Mouse (Mus musculus): ENCODE data around the gene Otud7a. TPM values are rescaled to one million over a fixed set of nuclear protein-coding genes. Genes with fewer than 3 reads are reported as not detected.

The Otud7a gene
- 1.6 and 1.7 TPM in 2 replicates for polyA plus RNA-seq (2014; fragmentation: Nextera tagmentation; extraction: Ambion mirVana)

DNA sequence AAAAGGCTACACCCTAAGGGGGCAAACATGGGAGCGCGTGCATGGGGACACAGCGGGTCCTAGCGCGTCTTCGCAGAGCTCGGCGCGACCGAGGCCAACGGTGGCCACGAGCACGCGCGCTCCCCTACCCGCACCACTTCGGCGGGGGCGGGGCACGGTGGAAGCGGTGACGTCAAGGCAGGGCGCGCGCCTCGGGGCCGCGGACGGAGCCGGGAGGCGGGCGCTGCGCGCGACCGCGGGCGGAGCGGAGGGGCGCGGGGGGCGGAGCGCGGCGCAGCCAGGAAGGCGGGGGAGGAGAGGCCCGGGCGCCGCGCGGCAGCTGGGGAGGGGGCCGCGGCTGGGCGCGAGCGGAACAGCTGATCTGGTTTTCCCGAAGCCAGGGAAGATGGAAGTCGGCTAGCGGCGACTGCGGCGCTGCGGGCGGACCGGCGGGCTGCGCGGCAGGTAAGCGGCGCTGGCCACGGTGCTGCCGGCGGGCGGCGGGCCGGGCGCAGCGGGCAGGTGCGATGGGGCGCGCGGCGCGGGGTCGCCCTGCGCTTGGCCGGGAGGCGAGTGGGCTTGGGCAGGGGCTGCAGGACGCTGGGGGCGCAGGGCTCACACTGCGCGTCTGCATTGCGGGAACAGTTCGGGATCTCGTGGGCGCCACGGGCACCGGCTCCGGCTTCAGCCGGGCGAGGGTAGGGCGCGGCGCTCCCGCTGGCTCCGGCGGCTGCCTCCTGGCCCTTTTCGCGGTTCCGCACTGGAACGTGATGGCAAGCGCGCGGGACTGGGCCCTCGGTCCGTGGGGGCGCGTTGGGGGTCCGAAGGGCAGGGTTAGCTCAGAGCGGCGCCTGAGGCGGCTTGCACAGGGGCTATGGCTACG lies at the start of gene Otud7a:
Gene Otud7a, plus strand, starts transcription at position 268 of the 862 bp plus-strand sequence.
- WGBS: under 1% methylated on average over 98 of the region's 123 CpGs
- no peaks in the 10 kb centered on the region for H3K9me3 ChIP-seq (ENCODE audit: control insufficient read depth, low read length)
- peak; percentile 93 for ATAC-seq (replicated peaks; ENCODE audit: low FRiP score)

GRCm38 (mm10) chr7:63405988-63406387 lies 38.6 kb upstream of the Otud7a start:
- ATAC-seq (replicated peaks; ENCODE audit: low FRiP score): no peak
- DNase-seq (ENCODE audit: low spot score): no peak
- Histone ChIP-seq H3K27ac (ENCODE audit: low read depth, low read length) (no peak overlapping the region), H3K4me3 (ENCODE audit: low read depth, low read length) (no peak overlapping the region), H3K9me3 (ENCODE audit: control insufficient read depth, low read length) (no peaks in the 10 kb centered on the region), H3K36me3 (ENCODE audit: control insufficient read depth, insufficient read depth, low read length) (no peaks in the 10 kb centered on the region), H3K9ac (ENCODE audit: low read length) (no peak overlapping the region), H3K4me2 (ENCODE audit: low read depth, low read length, severe bottlenecking) (no peak overlapping the region), H3K27me3 (ENCODE audit: control insufficient read depth, insufficient read depth, low read length) (no peaks in the 10 kb centered on the region), H3K4me1 (replicated peaks; ENCODE audit: control insufficient read depth, insufficient read depth, low read length) (no peaks in the 10 kb centered on the region)

More for the DNA sequence above, at the start of gene Otud7a:
- no peaks in the 10 kb centered on the region for H3K36me3 ChIP-seq (ENCODE audit: control insufficient read depth, insufficient read depth, low read length)
- H3K4me1 ChIP-seq (replicated peaks; ENCODE audit: control insufficient read depth, insufficient read depth, low read length): no peaks in the 10 kb centered on the region
- H3K27me3 ChIP-seq (ENCODE audit: control insufficient read depth, insufficient read depth, low read length): peaks cover 3% of the 10 kb centered on the region; the same call in 1 of the 2 replicates
- peak within 1 kb of the TSS; percentile 71 for H3K4me3 ChIP-seq (ENCODE audit: low read depth, low read length)
- 0 out of 2 replicates have a peak within 1 kb of the TSS, but pooled peaks have one; percentile 41 for H3K27ac ChIP-seq (ENCODE audit: low read depth, low read length)
- peak; percentile 93 for DNase-seq (ENCODE audit: low spot score)
- H3K9ac ChIP-seq (ENCODE audit: low read length): peak within 1 kb of the TSS; percentile 64
- peak within 1 kb of the TSS; percentile 91 for H3K4me2 ChIP-seq (ENCODE audit: low read depth, low read length, severe bottlenecking)

GRCm38 (mm10) chr7:63445346-63445700 lies 772 bp downstream of the Otud7a start:
- no peak overlapping the region for H3K27ac ChIP-seq (ENCODE audit: low read depth, low read length)
- H3K4me1 ChIP-seq (replicated peaks; ENCODE audit: control insufficient read depth, insufficient read depth, low read length): no peaks in the 10 kb centered on the region
- H3K9ac ChIP-seq (ENCODE audit: low read length): peak overlapping the region; percentile 64
- WGBS: 21% methylated on average over 10 of the region's 10 CpGs
- DNase-seq (ENCODE audit: low spot score): no peak
- H3K4me2 ChIP-seq (ENCODE audit: low read depth, low read length, severe bottlenecking): peak overlapping the region; percentile 91
- peak overlapping the region; percentile 71 for H3K4me3 ChIP-seq (ENCODE audit: low read depth, low read length)
- no peaks in the 10 kb centered on the region for H3K9me3 ChIP-seq (ENCODE audit: control insufficient read depth, low read length)
- H3K36me3 ChIP-seq (ENCODE audit: control insufficient read depth, insufficient read depth, low read length): no peaks in the 10 kb centered on the region
- ATAC-seq (replicated peaks; ENCODE audit: low FRiP score): no peak
- peaks cover 3% of the 10 kb centered on the region; the same call in 1 of the 2 replicates for H3K27me3 ChIP-seq (ENCODE audit: control insufficient read depth, insufficient read depth, low read length)

DNA sequence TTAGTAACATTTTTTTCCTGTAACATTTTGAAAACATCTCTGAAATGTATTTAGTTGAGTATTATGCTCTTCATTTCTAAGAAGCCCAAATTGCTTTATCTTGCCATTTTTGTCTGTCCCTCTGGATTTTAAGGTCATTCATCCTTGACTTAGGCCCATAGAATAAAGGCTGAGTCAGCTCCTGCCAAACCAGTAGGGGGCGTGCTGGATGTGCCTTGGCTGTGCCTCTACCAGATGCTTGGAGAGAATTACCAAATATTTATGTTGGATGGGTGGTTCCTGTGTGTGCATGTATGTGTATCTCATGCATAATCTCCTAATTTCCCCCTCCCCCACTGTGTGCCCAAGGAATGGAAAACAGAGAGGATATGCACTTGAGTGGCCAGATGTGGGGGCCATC lies 2.4 kb downstream of the Otud7a start:
- ATAC-seq (replicated peaks; ENCODE audit: low FRiP score) (no peak), DNase-seq (ENCODE audit: low spot score) (no peak)
- Histone ChIP-seq H3K9ac (ENCODE audit: low read length) (no peak overlapping the region), H3K36me3 (ENCODE audit: control insufficient read depth, insufficient read depth, low read length) (no peaks in the 10 kb centered on the region), H3K4me1 (replicated peaks; ENCODE audit: control insufficient read depth, insufficient read depth, low read length) (no peaks in the 10 kb centered on the region), H3K9me3 (ENCODE audit: control insufficient read depth, low read length) (no peaks in the 10 kb centered on the region), H3K4me2 (ENCODE audit: low read depth, low read length, severe bottlenecking) (no peak overlapping the region), H3K27ac (ENCODE audit: low read depth, low read length) (no peak overlapping the region), H3K4me3 (ENCODE audit: low read depth, low read length) (no peak overlapping the region), H3K27me3 (ENCODE audit: control insufficient read depth, insufficient read depth, low read length) (peaks cover 3% of the 10 kb centered on the region; the same call in 1 of the 2 replicates)
- WGBS: 42% methylated on average over 1 of the region's 1 CpGs

- no peaks in the 10 kb centered on the region for H3K4me1 ChIP-seq (replicated peaks; ENCODE audit: control insufficient read depth, insufficient read depth, low read length)
- no peak overlapping the region for H3K9ac ChIP-seq (ENCODE audit: low read length)
- no peaks in the 10 kb centered on the region for H3K27me3 ChIP-seq (ENCODE audit: control insufficient read depth, insufficient read depth, low read length)
- no peaks in the 10 kb centered on the region for H3K36me3 ChIP-seq (ENCODE audit: control insufficient read depth, insufficient read depth, low read length)
- no peak overlapping the region for H3K27ac ChIP-seq (ENCODE audit: low read depth, low read length)
- no peaks in the 10 kb centered on the region for H3K9me3 ChIP-seq (ENCODE audit: control insufficient read depth, low read length)
- 85% methylated on average over 3 of the region's 3 CpGs for WGBS
- no peak overlapping the region for H3K4me3 ChIP-seq (ENCODE audit: low read depth, low read length)
- no peak for DNase-seq (ENCODE audit: low spot score)
- H3K4me2 ChIP-seq (ENCODE audit: low read depth, low read length, severe bottlenecking): no peak overlapping the region
- ATAC-seq (replicated peaks; ENCODE audit: low FRiP score): no peak
Observed at GRCm38 (mm10) chr7:63455228-63455627, 10.7 kb downstream of the Otud7a start.

- H3K36me3 ChIP-seq (ENCODE audit: control insufficient read depth, insufficient read depth, low read length): no peaks in the 10 kb centered on the region
- H3K9ac ChIP-seq (ENCODE audit: low read length): no peak overlapping the region
- no peak overlapping the region for H3K4me3 ChIP-seq (ENCODE audit: low read depth, low read length)
- H3K27ac ChIP-seq (ENCODE audit: low read depth, low read length): no peak overlapping the region
- WGBS: 83% methylated on average over 2 of the region's 2 CpGs
- H3K4me1 ChIP-seq (replicated peaks; ENCODE audit: control insufficient read depth, insufficient read depth, low read length): no peaks in the 10 kb centered on the region
- no peak for ATAC-seq (replicated peaks; ENCODE audit: low FRiP score)
- no peaks in the 10 kb centered on the region for H3K9me3 ChIP-seq (ENCODE audit: control insufficient read depth, low read length)
- H3K27me3 ChIP-seq (ENCODE audit: control insufficient read depth, insufficient read depth, low read length): no peaks in the 10 kb centered on the region
- no peak overlapping the region for H3K4me2 ChIP-seq (ENCODE audit: low read depth, low read length, severe bottlenecking)
- no peak for DNase-seq (ENCODE audit: low spot score)
Observed at GRCm38 (mm10) chr7:63462234-63462633, 17.7 kb downstream of the Otud7a start.

GRCm38 (mm10) chr7:63462684-63463083 lies 18.1 kb downstream of the Otud7a start:
- no peaks in the 10 kb centered on the region for H3K9me3 ChIP-seq (ENCODE audit: control insufficient read depth, low read length)
- no peaks in the 10 kb centered on the region for H3K27me3 ChIP-seq (ENCODE audit: control insufficient read depth, insufficient read depth, low read length)
- no peak overlapping the region for H3K9ac ChIP-seq (ENCODE audit: low read length)
- no peak overlapping the region for H3K27ac ChIP-seq (ENCODE audit: low read depth, low read length)
- no peaks in the 10 kb centered on the region for H3K36me3 ChIP-seq (ENCODE audit: control insufficient read depth, insufficient read depth, low read length)
- DNase-seq (ENCODE audit: low spot score) (no peak), ATAC-seq (replicated peaks; ENCODE audit: low FRiP score) (no peak)
- no peak overlapping the region for H3K4me2 ChIP-seq (ENCODE audit: low read depth, low read length, severe bottlenecking)
- H3K4me3 ChIP-seq (ENCODE audit: low read depth, low read length): no peak overlapping the region
- WGBS: 86% methylated on average over 2 of the region's 2 CpGs
- no peaks in the 10 kb centered on the region for H3K4me1 ChIP-seq (replicated peaks; ENCODE audit: control insufficient read depth, insufficient read depth, low read length)

DNA sequence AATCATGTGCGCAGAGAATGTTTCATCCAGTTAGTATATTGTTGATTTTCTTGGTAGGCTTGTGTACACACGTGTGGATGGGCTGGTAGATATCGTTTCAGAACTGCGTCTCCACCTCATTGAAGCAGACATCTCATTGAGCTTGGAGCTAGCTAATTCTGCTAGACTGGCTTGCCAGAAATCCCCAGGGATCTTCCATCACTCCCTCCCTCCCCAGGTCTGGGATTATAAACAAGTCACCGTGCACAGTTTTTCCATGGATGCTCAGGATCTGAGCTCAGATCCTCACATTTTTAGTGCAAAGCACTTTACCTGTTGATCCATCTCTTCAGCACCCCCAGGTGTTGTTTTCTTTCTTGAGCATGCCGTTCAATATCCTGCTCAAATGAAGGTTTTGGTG lies 22.2 kb downstream of the Otud7a start:
- H3K4me2 ChIP-seq (ENCODE audit: low read depth, low read length, severe bottlenecking): no peak overlapping the region
- H3K4me3 ChIP-seq (ENCODE audit: low read depth, low read length): no peak overlapping the region
- ATAC-seq (replicated peaks; ENCODE audit: low FRiP score) (no peak), DNase-seq (ENCODE audit: low spot score) (no peak)
- 85% methylated on average over 6 of the region's 6 CpGs for WGBS
- H3K9ac ChIP-seq (ENCODE audit: low read length): no peak overlapping the region
- no peaks in the 10 kb centered on the region for H3K4me1 ChIP-seq (replicated peaks; ENCODE audit: control insufficient read depth, insufficient read depth, low read length)
- H3K27ac ChIP-seq (ENCODE audit: low read depth, low read length): no peak overlapping the region
- no peaks in the 10 kb centered on the region for H3K9me3 ChIP-seq (ENCODE audit: control insufficient read depth, low read length)
- no peaks in the 10 kb centered on the region for H3K36me3 ChIP-seq (ENCODE audit: control insufficient read depth, insufficient read depth, low read length)
- H3K27me3 ChIP-seq (ENCODE audit: control insufficient read depth, insufficient read depth, low read length): no peaks in the 10 kb centered on the region

DNA sequence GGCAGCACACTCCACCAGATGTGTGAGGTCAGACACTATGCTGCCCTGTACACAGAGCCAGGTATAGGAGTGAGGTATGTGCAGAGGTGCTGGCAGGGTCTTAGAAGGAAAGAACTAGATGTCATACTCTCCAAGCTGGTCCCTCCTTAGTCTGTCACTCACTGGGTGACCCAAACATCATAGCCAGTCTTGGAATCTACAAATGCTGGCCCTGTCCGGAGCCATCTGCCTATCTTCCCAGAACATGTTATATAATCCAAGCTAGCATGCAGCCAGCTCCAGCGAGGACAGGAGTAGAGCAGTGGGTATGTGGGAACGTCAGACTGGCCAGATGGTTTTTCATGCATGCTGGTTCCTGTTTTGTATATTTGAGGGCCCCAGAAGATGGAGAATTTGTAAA lies 23.7 kb downstream of the Otud7a start:
- Histone ChIP-seq H3K9ac (ENCODE audit: low read length) (no peak overlapping the region), H3K27ac (ENCODE audit: low read depth, low read length) (no peak overlapping the region), H3K36me3 (ENCODE audit: control insufficient read depth, insufficient read depth, low read length) (no peaks in the 10 kb centered on the region), H3K27me3 (ENCODE audit: control insufficient read depth, insufficient read depth, low read length) (no peaks in the 10 kb centered on the region), H3K4me1 (replicated peaks; ENCODE audit: control insufficient read depth, insufficient read depth, low read length) (no peaks in the 10 kb centered on the region), H3K4me3 (ENCODE audit: low read depth, low read length) (no peak overlapping the region), H3K9me3 (ENCODE audit: control insufficient read depth, low read length) (no peaks in the 10 kb centered on the region), H3K4me2 (ENCODE audit: low read depth, low read length, severe bottlenecking) (no peak overlapping the region)
- no peak for ATAC-seq (replicated peaks; ENCODE audit: low FRiP score)
- DNase-seq (ENCODE audit: low spot score): no peak
- WGBS: 82% methylated on average over 3 of the region's 3 CpGs
